Mouse (Mus musculus): ENCODE measurements at regions not wholly inside any gene's neighbourhood (a gene's known extent, or its start where the extent isn't known, plus 50 kb on each side); places are given as distances from the start of the nearest gene placed in this dataset.

- Histone ChIP-seq H3K4me1 (replicated peaks; ENCODE audit: control insufficient read depth, insufficient read depth, low read length) (no peaks in the 10 kb centered on the region), H3K4me2 (ENCODE audit: low read length) (no peak overlapping the region), H3K27ac (ENCODE audit: low read length) (no peak overlapping the region), H3K27me3 (replicated peaks; ENCODE audit: control insufficient read depth, insufficient read depth, low read length) (no peaks in the 10 kb centered on the region), H3K4me3 (replicated peaks; ENCODE audit: low read length) (no peak overlapping the region), H3K9me3 (ENCODE audit: control insufficient read depth, low read length) (no peaks in the 10 kb centered on the region), H3K36me3 (ENCODE audit: control insufficient read depth, insufficient read depth) (no peaks in the 10 kb centered on the region), H3K9ac (replicated peaks; ENCODE audit: low read depth, low read length) (no peak overlapping the region)
- ATAC-seq: no peak
- 67% methylated on average over 9 of the region's 9 CpGs for WGBS
Observed at GRCm38 (mm10) chr3:67806847-67807601, 85.0 kb upstream of the Iqcj start.

DNA sequence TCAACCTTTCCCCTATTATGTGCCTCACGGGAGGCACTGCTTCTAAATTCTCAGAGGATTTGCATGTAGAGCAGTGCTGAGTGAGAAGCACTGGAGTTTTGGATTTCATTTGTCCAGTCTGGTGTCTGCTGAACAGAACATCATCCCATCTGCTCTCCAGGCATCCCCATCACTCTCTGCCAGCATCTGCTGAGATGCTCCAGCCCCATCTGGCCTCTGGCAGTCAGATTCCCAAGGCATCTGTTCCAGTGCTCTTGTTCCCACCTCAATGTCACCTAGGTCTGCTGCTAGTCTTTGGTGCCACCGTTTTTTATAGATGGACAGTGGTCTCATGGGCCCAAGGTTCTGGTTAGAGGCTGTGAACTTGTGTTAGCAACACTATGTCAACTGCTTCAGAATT is 63.9 kb upstream of the Iqcj start:
- 81% methylated on average over 2 of the region's 2 CpGs for WGBS
- Histone ChIP-seq H3K27me3 (replicated peaks; ENCODE audit: control insufficient read depth, insufficient read depth, low read length) (no peaks in the 10 kb centered on the region), H3K27ac (ENCODE audit: low read length) (no peak overlapping the region), H3K9me3 (ENCODE audit: control insufficient read depth, low read length) (peaks cover 3% of the 10 kb centered on the region; the same call in 1 of the 2 replicates), H3K4me1 (replicated peaks; ENCODE audit: control insufficient read depth, insufficient read depth, low read length) (no peaks in the 10 kb centered on the region), H3K4me3 (replicated peaks; ENCODE audit: low read length) (no peak overlapping the region), H3K36me3 (ENCODE audit: control insufficient read depth, insufficient read depth) (no peaks in the 10 kb centered on the region), H3K9ac (replicated peaks; ENCODE audit: low read depth, low read length) (no peak overlapping the region), H3K4me2 (ENCODE audit: low read length) (no peak overlapping the region)
- ATAC-seq: no peak

GRCm38 (mm10) chr3:67833041-67833663 is 58.9 kb upstream of the Iqcj start:
- no peaks in the 10 kb centered on the region for H3K36me3 ChIP-seq (ENCODE audit: control insufficient read depth, insufficient read depth)
- WGBS: 72% methylated on average over 4 of the region's 4 CpGs
- H3K9me3 ChIP-seq (ENCODE audit: control insufficient read depth, low read length): no peaks in the 10 kb centered on the region
- no peaks in the 10 kb centered on the region for H3K27me3 ChIP-seq (replicated peaks; ENCODE audit: control insufficient read depth, insufficient read depth, low read length)
- H3K4me3 ChIP-seq (replicated peaks; ENCODE audit: low read length): no peak overlapping the region
- no peak overlapping the region for H3K9ac ChIP-seq (replicated peaks; ENCODE audit: low read depth, low read length)
- no peak overlapping the region for H3K27ac ChIP-seq (ENCODE audit: low read length)
- ATAC-seq: no peak
- H3K4me2 ChIP-seq (ENCODE audit: low read length): no peak overlapping the region
- no peaks in the 10 kb centered on the region for H3K4me1 ChIP-seq (replicated peaks; ENCODE audit: control insufficient read depth, insufficient read depth, low read length)
